Mouse (Mus musculus): ENCODE data around the gene Larp1. TPM values are rescaled to one million over a fixed set of nuclear protein-coding genes. Genes with fewer than 3 reads are reported as not detected.

Gene Larp1
- polyA plus RNA-seq (2014; fragmentation: Nextera tagmentation; extraction: Ambion mirVana): 14.5 and 18.2 TPM in 2 replicates

- ATAC-seq (ENCODE audit: low FRiP score) (peak; percentile 50), DNase-seq (ENCODE audit: low spot score) (no peak)
- Histone ChIP-seq H3K4me2 (replicated peaks; ENCODE audit: low read depth, low read length) (peak within 1 kb of the TSS; percentile 87), H3K27me3 (ENCODE audit: control insufficient read depth, insufficient read depth, low read length) (no peaks in the 10 kb centered on the region), H3K4me3 (ENCODE audit: low read depth, low read length) (peak within 1 kb of the TSS; percentile 77), H3K4me1 (replicated peaks; ENCODE audit: control insufficient read depth, insufficient read depth, low read length) (peaks cover 5% of the 10 kb centered on the region), H3K27ac (ENCODE audit: low read depth, low read length) (peak within 1 kb of the TSS; percentile 89), H3K36me3 (ENCODE audit: control insufficient read depth, insufficient read depth, low read length) (no peaks in the 10 kb centered on the region), H3K9me3 (ENCODE audit: control insufficient read depth, low read length) (no peaks in the 10 kb centered on the region), H3K9ac (ENCODE audit: low read depth, low read length) (peak within 1 kb of the TSS; percentile 86)
- under 1% methylated on average over 37 of the region's 84 CpGs for WGBS
Measured at GRCm38 (mm10) chr11:58009051-58009515, at the start of gene Larp1. Larp1 (plus strand) TSS chr11:58009064.

GRCm38 (mm10) chr11:57959924-57960323, 48.9 kb upstream of the Larp1 start:
- Histone ChIP-seq H3K9ac (ENCODE audit: low read depth, low read length) (no peak overlapping the region), H3K9me3 (ENCODE audit: control insufficient read depth, low read length) (no peaks in the 10 kb centered on the region), H3K27ac (ENCODE audit: low read depth, low read length) (no peak overlapping the region), H3K4me2 (replicated peaks; ENCODE audit: low read depth, low read length) (no peak overlapping the region), H3K27me3 (ENCODE audit: control insufficient read depth, insufficient read depth, low read length) (no peaks in the 10 kb centered on the region), H3K36me3 (ENCODE audit: control insufficient read depth, insufficient read depth, low read length) (no peaks in the 10 kb centered on the region), H3K4me3 (ENCODE audit: low read depth, low read length) (no peak overlapping the region), H3K4me1 (replicated peaks; ENCODE audit: control insufficient read depth, insufficient read depth, low read length) (no peaks in the 10 kb centered on the region)
- ATAC-seq (ENCODE audit: low FRiP score): no peak
- no peak for DNase-seq (ENCODE audit: low spot score)
- 81% methylated on average over 2 of the region's 2 CpGs for WGBS

- H3K4me2 ChIP-seq (replicated peaks; ENCODE audit: low read depth, low read length): peak overlapping the region; percentile 57
- H3K9me3 ChIP-seq (ENCODE audit: control insufficient read depth, low read length): no peaks in the 10 kb centered on the region
- H3K4me3 ChIP-seq (ENCODE audit: low read depth, low read length): peak overlapping the region; percentile 46
- H3K9ac ChIP-seq (ENCODE audit: low read depth, low read length): peak overlapping the region; percentile 75
- H3K36me3 ChIP-seq (ENCODE audit: control insufficient read depth, insufficient read depth, low read length): no peaks in the 10 kb centered on the region
- under 1% methylated on average over 40 of the region's 40 CpGs for WGBS
- ATAC-seq (ENCODE audit: low FRiP score): peak; percentile 95
- peak overlapping the region; percentile 75 for H3K27ac ChIP-seq (ENCODE audit: low read depth, low read length)
- peak; percentile 90 for DNase-seq (ENCODE audit: low spot score)
- no peaks in the 10 kb centered on the region for H3K27me3 ChIP-seq (ENCODE audit: control insufficient read depth, insufficient read depth, low read length)
- no peaks in the 10 kb centered on the region for H3K4me1 ChIP-seq (replicated peaks; ENCODE audit: control insufficient read depth, insufficient read depth, low read length)
Measured at GRCm38 (mm10) chr11:57962382-57963285, 46.2 kb upstream of the Larp1 start.

- Histone ChIP-seq H3K9ac (ENCODE audit: low read depth, low read length) (peak overlapping the region; percentile 75), H3K36me3 (ENCODE audit: control insufficient read depth, insufficient read depth, low read length) (no peaks in the 10 kb centered on the region), H3K9me3 (ENCODE audit: control insufficient read depth, low read length) (no peaks in the 10 kb centered on the region), H3K4me2 (replicated peaks; ENCODE audit: low read depth, low read length) (peak overlapping the region; percentile 57), H3K27ac (ENCODE audit: low read depth, low read length) (no peak overlapping the region), H3K4me1 (replicated peaks; ENCODE audit: control insufficient read depth, insufficient read depth, low read length) (no peaks in the 10 kb centered on the region), H3K27me3 (ENCODE audit: control insufficient read depth, insufficient read depth, low read length) (no peaks in the 10 kb centered on the region), H3K4me3 (ENCODE audit: low read depth, low read length) (peak overlapping the region; percentile 46; the same call in 1 of the 2 replicates)
- 35% methylated on average over 9 of the region's 9 CpGs for WGBS
- ATAC-seq (ENCODE audit: low FRiP score): no peak
- no peak for DNase-seq (ENCODE audit: low spot score)
Measured at GRCm38 (mm10) chr11:57963291-57963870, 45.5 kb upstream of the Larp1 start.

GRCm38 (mm10) chr11:57966630-57967029, 42.2 kb upstream of the Larp1 start:
- Histone ChIP-seq H3K36me3 (ENCODE audit: control insufficient read depth, insufficient read depth, low read length) (no peaks in the 10 kb centered on the region), H3K4me1 (replicated peaks; ENCODE audit: control insufficient read depth, insufficient read depth, low read length) (no peaks in the 10 kb centered on the region), H3K4me2 (replicated peaks; ENCODE audit: low read depth, low read length) (no peak overlapping the region), H3K9me3 (ENCODE audit: control insufficient read depth, low read length) (no peaks in the 10 kb centered on the region), H3K27ac (ENCODE audit: low read depth, low read length) (no peak overlapping the region), H3K27me3 (ENCODE audit: control insufficient read depth, insufficient read depth, low read length) (no peaks in the 10 kb centered on the region), H3K9ac (ENCODE audit: low read depth, low read length) (no peak overlapping the region), H3K4me3 (ENCODE audit: low read depth, low read length) (no peak overlapping the region)
- WGBS: 75% methylated on average over 7 of the region's 7 CpGs
- no peak for ATAC-seq (ENCODE audit: low FRiP score)
- no peak for DNase-seq (ENCODE audit: low spot score)

- Histone ChIP-seq H3K9ac (ENCODE audit: low read depth, low read length) (no peak overlapping the region), H3K4me1 (replicated peaks; ENCODE audit: control insufficient read depth, insufficient read depth, low read length) (no peaks in the 10 kb centered on the region), H3K9me3 (ENCODE audit: control insufficient read depth, low read length) (no peaks in the 10 kb centered on the region), H3K27me3 (ENCODE audit: control insufficient read depth, insufficient read depth, low read length) (no peaks in the 10 kb centered on the region), H3K4me2 (replicated peaks; ENCODE audit: low read depth, low read length) (no peak overlapping the region), H3K36me3 (ENCODE audit: control insufficient read depth, insufficient read depth, low read length) (no peaks in the 10 kb centered on the region), H3K27ac (ENCODE audit: low read depth, low read length) (no peak overlapping the region), H3K4me3 (ENCODE audit: low read depth, low read length) (no peak overlapping the region)
- 93% methylated on average over 5 of the region's 5 CpGs for WGBS
- DNase-seq (ENCODE audit: low spot score) (no peak), ATAC-seq (ENCODE audit: low FRiP score) (no peak)
Measured at GRCm38 (mm10) chr11:57968301-57968700, 40.6 kb upstream of the Larp1 start.

- Histone ChIP-seq H3K9me3 (ENCODE audit: control insufficient read depth, low read length) (no peaks in the 10 kb centered on the region), H3K27ac (ENCODE audit: low read depth, low read length) (no peak overlapping the region), H3K4me2 (replicated peaks; ENCODE audit: low read depth, low read length) (no peak overlapping the region), H3K4me1 (replicated peaks; ENCODE audit: control insufficient read depth, insufficient read depth, low read length) (no peaks in the 10 kb centered on the region), H3K9ac (ENCODE audit: low read depth, low read length) (no peak overlapping the region), H3K36me3 (ENCODE audit: control insufficient read depth, insufficient read depth, low read length) (no peaks in the 10 kb centered on the region), H3K4me3 (ENCODE audit: low read depth, low read length) (no peak overlapping the region), H3K27me3 (ENCODE audit: control insufficient read depth, insufficient read depth, low read length) (no peaks in the 10 kb centered on the region)
- ATAC-seq (ENCODE audit: low FRiP score) (no peak), DNase-seq (ENCODE audit: low spot score) (no peak)
- WGBS: 28% methylated on average over 5 of the region's 5 CpGs
Measured at GRCm38 (mm10) chr11:57970541-57970940, 38.3 kb upstream of the Larp1 start.

GRCm38 (mm10) chr11:57973001-57973912, 35.6 kb upstream of the Larp1 start:
- ATAC-seq (ENCODE audit: low FRiP score): no peak
- Histone ChIP-seq H3K4me2 (replicated peaks; ENCODE audit: low read depth, low read length) (no peak overlapping the region), H3K4me3 (ENCODE audit: low read depth, low read length) (no peak overlapping the region), H3K27ac (ENCODE audit: low read depth, low read length) (no peak overlapping the region), H3K36me3 (ENCODE audit: control insufficient read depth, insufficient read depth, low read length) (no peaks in the 10 kb centered on the region), H3K9me3 (ENCODE audit: control insufficient read depth, low read length) (no peaks in the 10 kb centered on the region), H3K27me3 (ENCODE audit: control insufficient read depth, insufficient read depth, low read length) (no peaks in the 10 kb centered on the region), H3K4me1 (replicated peaks; ENCODE audit: control insufficient read depth, insufficient read depth, low read length) (no peaks in the 10 kb centered on the region), H3K9ac (ENCODE audit: low read depth, low read length) (no peak overlapping the region)
- WGBS: 75% methylated on average over 13 of the region's 13 CpGs
- no peak for DNase-seq (ENCODE audit: low spot score)

Measured in hindbrain, embryonic 11.5 days (tissue).